Mouse (Mus musculus) hindbrain, embryonic 13.5 days (tissue): ENCODE results near the gene AW209491. TPM values are rescaled to one million over a fixed set of nuclear protein-coding genes. Genes with fewer than 3 reads are reported as not detected.

Experiments used
- ATAC-seq: fragments of 200-750 bp; cut with Nextera tagmentation; 2 replicates; pipeline ENCODE4 v1.8.0; 2017; ENCODE audit warnings: moderate TSS enrichment; ENCODE audit not compliant: low FRiP score
- H3K27ac ChIP-seq: fragments of 300-500 bp; sonication (generic); 2 replicates; pipeline ENCODE4 v1.5.1; 2015; ENCODE audit warnings: inconsistent platforms, mild to moderate bottlenecking, moderate library complexity
- H3K27me3 ChIP-seq: fragments of 300-500 bp; sonication (generic); 2 replicates; pipeline ENCODE4 v1.6.1; 2015; ENCODE audit warnings: mild to moderate bottlenecking, inconsistent platforms
- H3K36me3 ChIP-seq: fragments of 300-500 bp; sonication (generic); 2 replicates; pipeline ENCODE4 v1.6.1; 2015; ENCODE audit warnings: mild to moderate bottlenecking, inconsistent platforms
- H3K4me1 ChIP-seq: fragments of 300-500 bp; sonication (generic); replicated peaks from 2 replicates; pipeline ENCODE4 v1.6.1; 2015; ENCODE audit warnings: inconsistent platforms
- H3K4me2 ChIP-seq: fragments of 300-500 bp; sonication (generic); 2 replicates; pipeline ENCODE4 v1.6.1; 2015; ENCODE audit warnings: inconsistent platforms, mild to moderate bottlenecking, moderate library complexity
- H3K4me3 ChIP-seq: fragments of 300-500 bp; sonication (generic); 2 replicates; pipeline ENCODE4 v1.5.1; 2015; ENCODE audit warnings: mild to moderate bottlenecking, inconsistent platforms
- H3K9ac ChIP-seq: fragments of 300-500 bp; sonication (generic); 2 replicates; pipeline ENCODE4 v1.6.1; 2015; ENCODE audit warnings: mild to moderate bottlenecking, inconsistent platforms
- H3K9me3 ChIP-seq: fragments of 300-500 bp; sonication (generic); 2 replicates; pipeline ENCODE4 v1.6.1; 2016; ENCODE audit warnings: inconsistent platforms
- WGBS: fragments of 180-500 bp; shearing (Covaris S2); methylation state at CpG from one replicate; pipeline ENCODE4 v1.1.7; 2015; 5-methylcytosine and 5-hydroxymethylcytosine counted together
- polyA plus RNA-seq: library from polyadenylated mRNA; unstranded; fragments of >200 nt; fragmentation: Nextera tagmentation; extraction: Ambion mirVana; gene quantifications from 2 replicates; pipeline ENCODE4 v1.2.1, GENCODE M21; 2015

The AW209491 gene
- 42.2 and 44.9 TPM in 2 replicates for polyA plus RNA-seq

GRCm38 (mm10) chr13:14629726-14630641, at the start of gene AW209491:
AW209491 (plus strand) TSS chr13:14630154.
- peak; percentile 97 for ATAC-seq

GRCm38 (mm10) chr13:14580392-14580791, 49.6 kb upstream of the AW209491 start:
- H3K4me2 ChIP-seq = no peak overlapping the region
- H3K9me3 ChIP-seq = 0 out of 2 replicates have a peak, but pooled peaks cover 2% of the 10 kb centered on the region
- H3K4me3 ChIP-seq = no peak overlapping the region
- 79% methylated on average over 3 of the region's 3 CpGs for WGBS
- ATAC-seq = no peak
- H3K4me1 ChIP-seq = no peaks in the 10 kb centered on the region
- no peak overlapping the region for H3K27ac ChIP-seq
- H3K36me3 ChIP-seq = no peaks in the 10 kb centered on the region
- H3K9ac ChIP-seq = no peak overlapping the region
- H3K27me3 ChIP-seq = no peaks in the 10 kb centered on the region

More at GRCm38 (mm10) chr13:14629726-14630641, at the start of gene AW209491:
- H3K27me3 ChIP-seq = no peaks in the 10 kb centered on the region
- H3K4me2 ChIP-seq = peak within 1 kb of the TSS; percentile 75
- H3K27ac ChIP-seq = peak within 1 kb of the TSS; percentile 76
- peak within 1 kb of the TSS; percentile 87 for H3K9ac ChIP-seq
- no peaks in the 10 kb centered on the region for H3K9me3 ChIP-seq
- 2% methylated on average over 29 of the region's 29 CpGs for WGBS
- H3K4me3 ChIP-seq = peak within 1 kb of the TSS; percentile 63
- H3K4me1 ChIP-seq = peaks cover 23% of the 10 kb centered on the region
- H3K36me3 ChIP-seq = peaks cover 31% of the 10 kb centered on the region

- H3K27me3 ChIP-seq = no peaks in the 10 kb centered on the region
- no peaks in the 10 kb centered on the region for H3K9me3 ChIP-seq
- 95% methylated on average over 2 of the region's 2 CpGs for WGBS
- no peak for ATAC-seq
- no peak overlapping the region for H3K4me3 ChIP-seq
- no peak overlapping the region for H3K27ac ChIP-seq
- H3K9ac ChIP-seq = no peak overlapping the region
- no peaks in the 10 kb centered on the region for H3K4me1 ChIP-seq
- H3K4me2 ChIP-seq = no peak overlapping the region
- H3K36me3 ChIP-seq = no peaks in the 10 kb centered on the region
These were observed 27.2 kb upstream of the AW209491 start for GRCm38 (mm10) chr13:14602744-14603143.

- Histone ChIP-seq H3K27ac (no peak overlapping the region), H3K9ac (no peak overlapping the region), H3K4me3 (no peak overlapping the region), H3K36me3 (peaks cover 10% of the 10 kb centered on the region), H3K9me3 (no peaks in the 10 kb centered on the region), H3K4me1 (peaks cover 12% of the 10 kb centered on the region), H3K27me3 (no peaks in the 10 kb centered on the region), H3K4me2 (no peak overlapping the region)
- ATAC-seq = no peak
These were observed 22.3 kb upstream of the AW209491 start for GRCm38 (mm10) chr13:14607616-14608015.

- WGBS = 8% methylated on average over 10 of the region's 10 CpGs
- Histone ChIP-seq H3K27ac (peak overlapping the region; percentile 85), H3K4me2 (peak overlapping the region; percentile 65), H3K9me3 (no peaks in the 10 kb centered on the region), H3K36me3 (peaks cover 19% of the 10 kb centered on the region), H3K27me3 (no peaks in the 10 kb centered on the region), H3K4me3 (peak overlapping the region; percentile 90), H3K4me1 (peaks cover 22% of the 10 kb centered on the region), H3K9ac (peak overlapping the region; percentile 84)
- ATAC-seq = peak; percentile 78
These were observed 17.5 kb upstream of the AW209491 start for GRCm38 (mm10) chr13:14612463-14612862.

- peak; percentile 99 for ATAC-seq
- 0% methylated on average over 42 of the region's 42 CpGs for WGBS
- H3K27me3 ChIP-seq = no peaks in the 10 kb centered on the region
- peaks cover 22% of the 10 kb centered on the region for H3K4me1 ChIP-seq
- peak within 1 kb of the TSS; percentile 90 for H3K4me3 ChIP-seq
- peaks cover 23% of the 10 kb centered on the region for H3K36me3 ChIP-seq
- H3K9ac ChIP-seq = peak within 1 kb of the TSS; percentile 89
- H3K27ac ChIP-seq = peak within 1 kb of the TSS; percentile 85
- no peaks in the 10 kb centered on the region for H3K9me3 ChIP-seq
- peak within 1 kb of the TSS; percentile 80 for H3K4me2 ChIP-seq
These were observed 16.9 kb upstream of the AW209491 start, which contains the start of the genes Mrpl32 and Psma2 for GRCm38 (mm10) chr13:14612926-14613529. Mrpl32 (minus strand) TSS chr13:14613165. Psma2 (plus strand) TSS chr13:14613240.

- peak overlapping the region; percentile 89 for H3K9ac ChIP-seq
- 2% methylated on average over 9 of the region's 9 CpGs for WGBS
- no peaks in the 10 kb centered on the region for H3K9me3 ChIP-seq
- H3K27ac ChIP-seq = peak overlapping the region; percentile 67; the same call in 1 of the 2 replicates
- H3K4me2 ChIP-seq = peak overlapping the region; percentile 80
- H3K27me3 ChIP-seq = no peaks in the 10 kb centered on the region
- H3K36me3 ChIP-seq = peaks cover 27% of the 10 kb centered on the region
- H3K4me1 ChIP-seq = peaks cover 22% of the 10 kb centered on the region
- H3K4me3 ChIP-seq = peak overlapping the region; percentile 90
- ATAC-seq = no peak
These were observed 16.4 kb upstream of the AW209491 start for GRCm38 (mm10) chr13:14613553-14613952.

- H3K4me3 ChIP-seq = no peak overlapping the region
- peaks cover 10% of the 10 kb centered on the region for H3K4me1 ChIP-seq
- peak; percentile 49; the same call in 1 of the 2 replicates for ATAC-seq
- 52% methylated on average over 2 of the region's 2 CpGs for WGBS
- H3K36me3 ChIP-seq = peaks cover 48% of the 10 kb centered on the region
- no peak overlapping the region for H3K9ac ChIP-seq
- H3K9me3 ChIP-seq = no peaks in the 10 kb centered on the region
- no peaks in the 10 kb centered on the region for H3K27me3 ChIP-seq
- H3K27ac ChIP-seq = no peak overlapping the region
- no peak overlapping the region for H3K4me2 ChIP-seq
These were observed 11.2 kb upstream of the AW209491 start for GRCm38 (mm10) chr13:14618724-14619123.

GRCm38 (mm10) chr13:14639998-14640397, 10.0 kb downstream of the AW209491 start:
- Histone ChIP-seq H3K9ac (no peak overlapping the region), H3K4me3 (no peak overlapping the region), H3K36me3 (peaks cover 48% of the 10 kb centered on the region), H3K27ac (no peak overlapping the region), H3K4me2 (no peak overlapping the region), H3K9me3 (no peaks in the 10 kb centered on the region), H3K4me1 (no peaks in the 10 kb centered on the region), H3K27me3 (no peaks in the 10 kb centered on the region)
- no peak for ATAC-seq
- 63% methylated on average over 1 of the region's 1 CpGs for WGBS

- no peak overlapping the region for H3K4me2 ChIP-seq
- no peaks in the 10 kb centered on the region for H3K9me3 ChIP-seq
- no peaks in the 10 kb centered on the region for H3K4me1 ChIP-seq
- peak; percentile 71; the same call in 1 of the 2 replicates for ATAC-seq
- 29% methylated on average over 1 of the region's 1 CpGs for WGBS
- H3K27me3 ChIP-seq = no peaks in the 10 kb centered on the region
- no peak overlapping the region for H3K27ac ChIP-seq
- H3K9ac ChIP-seq = no peak overlapping the region
- H3K4me3 ChIP-seq = no peak overlapping the region
- no peaks in the 10 kb centered on the region for H3K36me3 ChIP-seq
These were observed 19.3 kb downstream of the AW209491 start for GRCm38 (mm10) chr13:14649301-14649700.

GRCm38 (mm10) chr13:14667107-14667506, 37.2 kb downstream of the AW209491 start:
- Histone ChIP-seq H3K9ac (no peak overlapping the region), H3K9me3 (no peaks in the 10 kb centered on the region), H3K36me3 (no peaks in the 10 kb centered on the region), H3K4me1 (no peaks in the 10 kb centered on the region), H3K4me3 (no peak overlapping the region), H3K4me2 (no peak overlapping the region), H3K27me3 (no peaks in the 10 kb centered on the region), H3K27ac (no peak overlapping the region)
- 80% methylated on average over 4 of the region's 4 CpGs for WGBS
- ATAC-seq = no peak

GRCm38 (mm10) chr13:14670342-14670741, 40.4 kb downstream of the AW209491 start:
- H3K9ac ChIP-seq = no peak overlapping the region
- no peaks in the 10 kb centered on the region for H3K4me1 ChIP-seq
- H3K4me3 ChIP-seq = no peak overlapping the region
- H3K9me3 ChIP-seq = no peaks in the 10 kb centered on the region
- peaks cover 2% of the 10 kb centered on the region; the same call in 1 of the 2 replicates for H3K36me3 ChIP-seq
- 24% methylated on average over 2 of the region's 2 CpGs for WGBS
- no peaks in the 10 kb centered on the region for H3K27me3 ChIP-seq
- ATAC-seq = no peak
- H3K4me2 ChIP-seq = no peak overlapping the region
- H3K27ac ChIP-seq = no peak overlapping the region
